In genomic region chr19:24284187-24284586, GRCm38 (mm10) we compare ENCODE assay signal across 8 mouse cellular contexts. TPM values are rescaled to one million over a fixed set of nuclear protein-coding genes. Genes with fewer than 3 reads are reported as not detected.
A peak's percentile ranks its signal among the peaks of the same experiment; 100 is the strongest.
DNase-seq lines count a peak whose midpoint lies in the region; ATAC-seq and TF ChIP-seq lines count a peak whose summit lies in the region.

No protein-coding gene starts in this region.

- no peaks in the 10 kb centered on the region for H3K36me3 ChIP-seq in midbrain, embryonic 10.5 days
- no peaks in the 10 kb centered on the region for H3K36me3 ChIP-seq in midbrain, embryonic 13.5 days
- no peaks in the 10 kb centered on the region for H3K36me3 ChIP-seq in heart, postnatal 0 days (replicated peaks; ENCODE audit: control insufficient read depth, insufficient read depth, low read length)

- DNase-seq in cerebellum, adult 8-10 months = peak; percentile 46
- DNase-seq in cerebellum, adult 9-11 months = no peak
- peak; percentile 45 for DNase-seq in midbrain, embryonic 10.5 days (ENCODE audit: low spot score)
- DNase-seq in adrenal gland, postnatal 14 days = peak; percentile 82
- peak; percentile 62 for DNase-seq in heart, postnatal 0 days (ENCODE audit: low spot score)
- DNase-seq in thymus, postnatal 4 days = peak; percentile 70

- H3K27ac ChIP-seq in midbrain, embryonic 10.5 days (replicated peaks) = no peak overlapping the region
- no peak overlapping the region for H3K27ac ChIP-seq in midbrain, embryonic 13.5 days
- no peak overlapping the region for H3K27ac ChIP-seq in heart, postnatal 0 days (ENCODE audit: low read depth)

- H3K9me3 ChIP-seq in midbrain, embryonic 10.5 days (replicated peaks) = no peaks in the 10 kb centered on the region
- H3K9me3 ChIP-seq in midbrain, embryonic 13.5 days = no peaks in the 10 kb centered on the region
- no peaks in the 10 kb centered on the region for H3K9me3 ChIP-seq in heart, postnatal 0 days (replicated peaks; ENCODE audit: control insufficient read depth, low read length)

- no peak for ATAC-seq in midbrain, embryonic 13.5 days
- no peak for ATAC-seq in heart, postnatal 0 days (ENCODE audit: insufficient read depth, low read depth)
- ATAC-seq in megakaryocyte, adult 5-6 weeks (ENCODE audit: poor library complexity, severe bottlenecking) = peak; percentile 63

- peaks cover 7% of the 10 kb centered on the region for H3K4me1 ChIP-seq in midbrain, embryonic 10.5 days
- H3K4me1 ChIP-seq in midbrain, embryonic 13.5 days (replicated peaks) = peaks cover 7% of the 10 kb centered on the region
- H3K4me1 ChIP-seq in heart, postnatal 0 days (ENCODE audit: control insufficient read depth, insufficient read depth) = 0 out of 2 replicates have a peak, but pooled peaks cover 3% of the 10 kb centered on the region

- no peak overlapping the region for H3K4me3 ChIP-seq in midbrain, embryonic 10.5 days
- no peak overlapping the region for H3K4me3 ChIP-seq in midbrain, embryonic 13.5 days (replicated peaks)
- no peak overlapping the region for H3K4me3 ChIP-seq in heart, postnatal 0 days (ENCODE audit: low read depth, low read length)

- 60% methylated on average over 4 of the region's 4 CpGs for WGBS in midbrain, embryonic 10.5 days
- WGBS in midbrain, embryonic 13.5 days = 60% methylated on average over 4 of the region's 4 CpGs
- WGBS in heart, postnatal 0 days = 50% methylated on average over 4 of the region's 4 CpGs

- peak; percentile 81 for TF ChIP-seq CTCF in heart, postnatal 0 days (IDR thresholded peaks at IDR 0.05; ENCODE audit: low read depth)

- no peak overlapping the region for H3K4me2 ChIP-seq in midbrain, embryonic 13.5 days (replicated peaks)
- no peak overlapping the region for H3K4me2 ChIP-seq in heart, postnatal 0 days (ENCODE audit: low read depth, low read length)

- no peak overlapping the region for H3K9ac ChIP-seq in midbrain, embryonic 13.5 days (replicated peaks)
- H3K9ac ChIP-seq in heart, postnatal 0 days (replicated peaks; ENCODE audit: low read depth, low read length) = no peak overlapping the region

- no peaks in the 10 kb centered on the region for H3K27me3 ChIP-seq in midbrain, embryonic 10.5 days (ENCODE audit: low read depth, poor library complexity, severe bottlenecking)
- H3K27me3 ChIP-seq in midbrain, embryonic 13.5 days = no peaks in the 10 kb centered on the region
- H3K27me3 ChIP-seq in heart, postnatal 0 days (ENCODE audit: control insufficient read depth, insufficient read depth, low read length) = no peaks in the 10 kb centered on the region

- no peak for TF ChIP-seq EP300 in heart, postnatal 0 days (IDR thresholded peaks at IDR 0.05; ENCODE audit: low read depth)

RNA-seq across cellular contexts. Expression of gene Fxn, which starts 3.8 kb away (rescaled TPM):
- polyA plus RNA-seq in midbrain, embryonic 10.5 days (2016; fragmentation: Nextera tagmentation; extraction: Ambion mirVana) = 54.3 and 55.9 TPM in 2 replicates
- polyA plus RNA-seq in midbrain, embryonic 13.5 days (2015; fragmentation: Nextera tagmentation; extraction: Ambion mirVana) = 40.1 and 41.4 TPM in 2 replicates
- total RNA-seq in adrenal gland, postnatal 14 days (2021) = 22.2 and 22.5 TPM in 2 replicates
- 36.6 and 57.2 TPM in 2 replicates for total RNA-seq in heart, postnatal 0 days (2014; rRNA removed; ENCODE audit: low replicate concordance)
- polyA plus RNA-seq in heart, postnatal 0 days (2015; fragmentation: Nextera tagmentation; extraction: Ambion mirVana) = 77.0 and 79.7 TPM in 2 replicates
- 9.6 and 10.4 TPM in 2 replicates for total RNA-seq in megakaryocyte, adult 5-6 weeks (2015)
- total RNA-seq in megakaryocyte, adult 5-6 weeks (2017) = 4.2 and 4.7 TPM in 2 replicates

RNA-seq across cellular contexts. Expression of gene Tjp2, which starts 59.4 kb away (rescaled TPM):
- 27.2 and 30.8 TPM in 2 replicates for polyA plus RNA-seq in midbrain, embryonic 10.5 days (2016; fragmentation: Nextera tagmentation; extraction: Ambion mirVana)
- 13.6 and 13.9 TPM in 2 replicates for polyA plus RNA-seq in midbrain, embryonic 13.5 days (2015; fragmentation: Nextera tagmentation; extraction: Ambion mirVana)
- 11.2 and 11.8 TPM in 2 replicates for total RNA-seq in adrenal gland, postnatal 14 days (2021)
- total RNA-seq in heart, postnatal 0 days (2014; rRNA removed; ENCODE audit: low replicate concordance) = 15.7 and 25.2 TPM in 2 replicates
- 12.5 and 13.0 TPM in 2 replicates for polyA plus RNA-seq in heart, postnatal 0 days (2015; fragmentation: Nextera tagmentation; extraction: Ambion mirVana)
- total RNA-seq in megakaryocyte, adult 5-6 weeks (2015) = 1.6 and 3.7 TPM in 2 replicates
- total RNA-seq in megakaryocyte, adult 5-6 weeks (2017) = 2.4 and 3.3 TPM in 2 replicates
